Mouse (Mus musculus) brain, embryonic 14.5 days (tissue): ENCODE data around the gene Dpysl5.

Experiments used
- CTCF ChIP-seq: fragments of 200-500 bp; IDR thresholded peaks from 2 replicates; pipeline ENCODE4 v1.5.1; 2012; ENCODE audit warnings: inconsistent platforms, mild to moderate bottlenecking, moderate library complexity, borderline replicate concordance; ENCODE audit not compliant: insufficient read depth, insufficient read length; ENCODE audit errors: extremely low read depth
- POLR2A ChIP-seq: fragments of 200-500 bp; IDR thresholded peaks from 2 replicates; pipeline ENCODE4 v1.6.1; 2012; ENCODE audit warnings: mild to moderate bottlenecking, inconsistent platforms, borderline replicate concordance; ENCODE audit not compliant: poor library complexity, insufficient read depth, insufficient read length, severe bottlenecking; ENCODE audit errors: extremely low read depth

DNA sequence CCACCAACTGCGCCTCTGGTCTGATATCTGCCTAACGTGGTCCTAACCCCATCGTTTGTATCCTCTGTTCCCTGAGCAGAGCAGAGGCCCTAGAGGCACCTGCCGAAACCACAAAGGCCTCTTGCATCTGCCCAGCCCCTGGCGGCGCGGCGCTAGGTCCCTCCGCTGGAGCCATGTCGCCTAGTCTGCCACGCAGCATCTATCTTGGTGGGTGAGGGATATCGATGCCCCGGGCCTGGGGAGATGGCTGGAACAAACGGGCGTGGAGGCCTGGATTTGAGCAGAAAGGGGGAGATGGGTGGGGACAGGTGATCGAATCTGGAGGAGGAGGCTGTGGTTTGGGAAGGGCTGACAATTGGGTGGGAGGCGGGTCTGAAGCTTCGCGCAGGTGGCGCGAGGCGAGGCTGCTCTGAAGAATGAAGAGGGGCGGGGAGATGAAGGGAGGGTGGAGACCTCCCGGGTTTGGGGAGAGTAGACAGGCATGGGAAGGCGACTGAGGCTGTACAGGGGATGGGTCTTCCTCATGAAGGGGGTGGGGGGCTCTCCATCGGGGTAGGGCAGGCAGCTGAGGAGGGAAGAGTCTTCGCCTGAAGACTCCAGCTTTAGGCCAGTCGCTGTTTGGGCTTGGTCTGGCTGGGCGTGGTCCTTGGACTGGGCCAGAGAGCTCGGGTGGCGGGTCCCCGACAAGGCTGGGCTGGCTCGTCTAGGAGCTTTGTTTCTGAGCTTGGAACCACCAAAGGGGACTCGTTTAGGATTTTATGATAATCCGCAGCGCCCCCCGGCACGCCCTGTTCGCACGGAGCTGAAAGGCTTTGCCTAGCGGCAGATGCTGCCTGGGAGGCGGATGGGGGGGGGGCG, 1.3 kb downstream of the Dpysl5 start:
- TF ChIP-seq CTCF (no peak), POLR2A (peak; percentile 33; the same call in 1 of the 2 replicates)
